Mouse (Mus musculus) megakaryocyte, embryonic 14.5 days (primary cell): Measurements from ENCODE around the gene Cpa4. TPM values are rescaled to one million over a fixed set of nuclear protein-coding genes. Genes with fewer than 3 reads are reported as not detected.

ENCODE experiments used
- H3K27me3 ChIP-seq: replicated peaks from 2 replicates; pipeline ENCODE3; 2012; ENCODE audit warnings: inconsistent platforms
- H3K36me3 ChIP-seq: replicated peaks from 2 replicates; pipeline ENCODE3; 2012; ENCODE audit warnings: low read length, inconsistent platforms, mixed read lengths
- H3K4me1 ChIP-seq: 2 replicates; pipeline ENCODE4 v1.6.1; 2012; ENCODE audit warnings: inconsistent platforms
- H3K4me3 ChIP-seq: replicated peaks from 2 replicates; pipeline ENCODE3; 2012; ENCODE audit warnings: moderate library complexity, mild to moderate bottlenecking, inconsistent platforms
- H3K9me3 ChIP-seq: 2 replicates; pipeline ENCODE4 v1.6.1; 2012; ENCODE audit warnings: inconsistent platforms
- FLI1 ChIP-seq: IDR thresholded peaks from 2 replicates; pipeline ENCODE4 v1.6.1; 2012; ENCODE audit warnings: low read length, inconsistent platforms, mixed read lengths
- GATA1 ChIP-seq: IDR thresholded peaks from 3 replicates; pipeline ENCODE4 v1.6.1; 2012; ENCODE audit warnings: mixed read lengths, low read length, inconsistent platforms, borderline replicate concordance
- polyA plus RNA-seq: library from polyadenylated mRNA; stranded (reverse); fragments of >175 nt; gene quantifications from 2 replicates; pipeline ENCODE4 v1.2.3, GENCODE M21; 2012; ENCODE audit warnings: low replicate concordance; ENCODE audit not compliant: insufficient read depth

The Cpa4 gene
- polyA plus RNA-seq, 1 experiment: not detected

GRCm38 (mm10) chr6:30551193-30551515, 17.0 kb upstream of the Cpa4 start:
- TF ChIP-seq GATA1 (no peak), FLI1 (no peak)
- Histone ChIP-seq H3K9me3 (0 out of 2 replicates have a peak, but pooled peaks cover 5% of the 10 kb centered on the region), H3K36me3 (no peaks in the 10 kb centered on the region), H3K27me3 (peaks cover 53% of the 10 kb centered on the region), H3K4me3 (no peak overlapping the region), H3K4me1 (peaks cover 22% of the 10 kb centered on the region; the same call in 1 of the 2 replicates)

DNA sequence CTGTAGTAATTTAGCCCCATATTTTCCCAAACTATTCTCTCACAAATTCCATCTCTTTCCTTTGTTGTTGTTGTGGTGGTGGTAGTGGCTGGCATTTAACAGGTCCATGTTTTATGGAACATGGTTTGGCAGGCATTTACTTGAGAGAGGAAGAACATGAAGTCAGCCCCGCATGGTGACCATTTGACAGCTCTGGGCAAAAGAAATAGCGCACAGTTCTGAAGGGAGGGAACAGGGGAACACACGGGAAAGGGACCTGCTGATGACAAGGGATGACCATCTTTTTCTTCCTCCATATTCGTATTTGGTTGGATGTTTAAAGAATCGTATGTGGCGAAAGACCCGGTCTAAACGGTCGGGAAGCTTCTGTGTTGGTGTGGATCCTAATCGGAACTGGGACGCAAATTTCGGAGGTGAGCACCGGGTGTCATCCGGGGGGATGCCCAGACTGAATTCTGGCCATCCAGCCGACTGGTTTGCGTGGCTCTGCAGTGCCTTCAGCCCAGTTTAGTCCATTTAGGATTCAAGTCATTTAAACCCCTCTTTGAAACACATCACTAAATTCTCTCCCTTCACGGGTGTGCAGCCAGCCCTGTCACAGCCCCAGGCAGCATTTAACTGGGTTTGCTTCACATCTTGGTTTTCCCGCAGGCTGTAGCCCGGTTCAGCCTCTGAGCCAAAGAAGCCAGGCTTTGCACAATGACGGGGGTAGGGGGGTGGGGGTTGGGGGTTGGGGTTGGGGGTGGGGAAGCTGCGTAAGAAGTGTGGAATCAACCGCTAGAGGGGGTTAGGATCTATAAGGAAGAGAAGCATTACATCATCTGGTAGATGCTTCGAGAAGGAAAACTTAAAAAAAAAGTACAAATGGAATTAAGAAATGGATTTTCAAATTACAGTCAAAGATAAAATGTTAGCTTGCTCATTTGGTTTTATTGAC, 16.3 kb upstream of the Cpa4 start:
- Histone ChIP-seq H3K4me1 (peaks cover 18% of the 10 kb centered on the region; the same call in 1 of the 2 replicates), H3K36me3 (no peaks in the 10 kb centered on the region), H3K4me3 (peak overlapping the region; percentile 34), H3K9me3 (0 out of 2 replicates have a peak, but pooled peaks cover 5% of the 10 kb centered on the region), H3K27me3 (peaks cover 50% of the 10 kb centered on the region)
- TF ChIP-seq FLI1 (no peak), GATA1 (no peak)

DNA sequence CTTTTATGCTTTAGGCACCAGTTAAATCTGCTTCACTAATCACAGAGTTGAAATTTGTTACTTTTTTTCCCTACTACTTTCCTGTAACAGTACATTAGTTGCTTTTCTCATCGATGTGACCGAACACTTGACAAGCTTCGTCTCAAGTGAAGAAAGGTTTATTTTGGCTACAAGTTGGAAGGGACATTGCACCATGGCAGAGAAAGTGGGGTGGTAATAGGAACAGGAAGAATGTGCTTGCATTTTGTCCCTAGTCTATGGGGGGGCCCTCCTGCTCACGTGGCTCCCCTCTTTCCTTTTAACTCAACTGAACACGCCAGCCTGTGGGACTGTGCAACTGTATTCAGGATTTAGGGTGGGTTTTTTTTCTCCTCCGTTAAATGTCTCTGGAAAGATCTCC, 15.5 kb upstream of the Cpa4 start:
- peaks cover 17% of the 10 kb centered on the region; the same call in 1 of the 2 replicates for H3K4me1 ChIP-seq
- no peak overlapping the region for H3K4me3 ChIP-seq
- H3K9me3 ChIP-seq: 0 out of 2 replicates have a peak, but pooled peaks cover 5% of the 10 kb centered on the region
- no peaks in the 10 kb centered on the region for H3K36me3 ChIP-seq
- H3K27me3 ChIP-seq: peaks cover 53% of the 10 kb centered on the region
- no peak for TF ChIP-seq GATA1
- TF ChIP-seq FLI1: no peak

GRCm38 (mm10) chr6:30553381-30554010, 14.7 kb upstream of the Cpa4 start:
- no peak for TF ChIP-seq GATA1
- no peak for TF ChIP-seq FLI1

DNA sequence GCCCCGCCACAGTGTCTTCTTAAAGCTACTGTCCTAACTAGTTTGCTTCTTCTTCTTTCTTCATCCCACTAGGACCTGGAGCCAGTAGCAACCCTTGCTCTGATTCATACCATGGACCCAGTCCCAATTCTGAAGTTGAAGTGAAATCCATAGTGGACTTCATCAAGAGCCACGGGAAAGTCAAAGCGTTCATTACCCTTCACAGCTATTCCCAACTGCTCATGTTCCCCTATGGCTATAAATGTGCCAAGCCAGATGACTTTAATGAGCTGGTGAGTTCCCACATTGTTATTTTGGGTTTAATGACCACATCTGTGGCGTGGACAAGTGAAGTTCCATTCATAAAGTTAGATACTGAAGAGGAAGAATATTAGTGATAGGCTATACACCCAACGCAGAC, 14.1 kb upstream of the Cpa4 start:
- 0 out of 2 replicates have a peak, but pooled peaks cover 5% of the 10 kb centered on the region for H3K9me3 ChIP-seq
- no peaks in the 10 kb centered on the region for H3K36me3 ChIP-seq
- H3K4me1 ChIP-seq: peaks cover 14% of the 10 kb centered on the region; the same call in 1 of the 2 replicates
- peaks cover 54% of the 10 kb centered on the region for H3K27me3 ChIP-seq
- no peak overlapping the region for H3K4me3 ChIP-seq
- TF ChIP-seq FLI1 (no peak), GATA1 (no peak)

More at GRCm38 (mm10) chr6:30553381-30554010, 14.7 kb upstream of the Cpa4 start:
- Histone ChIP-seq H3K27me3 (peaks cover 53% of the 10 kb centered on the region), H3K4me3 (no peak overlapping the region), H3K4me1 (peaks cover 14% of the 10 kb centered on the region; the same call in 1 of the 2 replicates), H3K9me3 (0 out of 2 replicates have a peak, but pooled peaks cover 5% of the 10 kb centered on the region), H3K36me3 (no peaks in the 10 kb centered on the region)

- Histone ChIP-seq H3K36me3 (no peaks in the 10 kb centered on the region), H3K4me3 (no peak overlapping the region), H3K27me3 (peaks cover 51% of the 10 kb centered on the region), H3K9me3 (no peaks in the 10 kb centered on the region), H3K4me1 (peaks cover 14% of the 10 kb centered on the region; the same call in 1 of the 2 replicates)
- TF ChIP-seq FLI1 (no peak), GATA1 (no peak)
These were observed 13.5 kb upstream of the Cpa4 start for GRCm38 (mm10) chr6:30554621-30555170.

DNA sequence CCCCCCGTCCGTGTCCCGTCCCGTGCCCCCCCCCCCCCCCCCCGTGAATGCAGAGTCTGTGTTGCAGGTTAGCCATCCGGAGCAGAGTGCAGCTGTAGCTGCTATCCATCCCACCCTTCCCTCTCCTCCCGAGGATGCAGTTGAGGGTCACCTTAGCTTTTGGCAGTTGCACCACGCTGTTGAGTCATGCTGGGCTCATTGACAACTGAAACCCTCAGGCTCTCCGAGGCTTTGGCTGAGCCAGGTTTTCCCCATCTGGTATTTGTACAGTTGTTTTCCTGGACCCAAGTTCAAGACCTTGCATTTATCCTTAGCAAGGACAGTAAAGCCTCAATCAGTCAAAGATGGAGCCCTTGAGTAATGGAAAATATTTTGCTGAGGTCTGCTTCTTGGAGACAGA, 12.1 kb upstream of the Cpa4 start:
- Histone ChIP-seq H3K9me3 (no peaks in the 10 kb centered on the region), H3K36me3 (no peaks in the 10 kb centered on the region), H3K4me1 (peaks cover 8% of the 10 kb centered on the region; the same call in 1 of the 2 replicates), H3K4me3 (no peak overlapping the region), H3K27me3 (peaks cover 48% of the 10 kb centered on the region)
- TF ChIP-seq GATA1: no peak
- TF ChIP-seq FLI1: no peak

DNA sequence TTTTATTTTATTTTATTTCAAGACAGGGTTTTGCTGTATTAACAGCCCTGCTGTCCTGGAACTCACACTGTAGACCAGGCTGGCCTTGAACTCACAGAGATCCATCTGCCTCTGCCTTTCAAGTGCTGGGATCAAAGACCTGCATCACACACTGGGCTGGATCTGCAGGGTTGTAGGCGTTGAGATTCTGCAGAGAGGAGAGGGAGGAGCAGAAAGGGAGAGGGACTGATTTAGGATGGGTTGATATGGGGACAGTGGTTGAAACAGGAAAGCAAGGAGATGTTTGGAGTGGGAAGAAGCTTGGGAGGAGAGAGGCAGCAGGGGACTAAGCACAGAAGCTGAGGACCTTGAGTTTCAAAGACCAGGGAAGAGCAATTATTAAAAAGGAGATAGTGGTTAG, 8.4 kb upstream of the Cpa4 start:
- H3K27me3 ChIP-seq: peaks cover 51% of the 10 kb centered on the region
- TF ChIP-seq GATA1 (no peak), FLI1 (no peak)
- H3K4me1 ChIP-seq: no peaks in the 10 kb centered on the region
- no peaks in the 10 kb centered on the region for H3K36me3 ChIP-seq
- no peak overlapping the region for H3K4me3 ChIP-seq
- no peaks in the 10 kb centered on the region for H3K9me3 ChIP-seq

- TF ChIP-seq FLI1 (no peak), GATA1 (no peak)
- H3K27me3 ChIP-seq: peaks cover 55% of the 10 kb centered on the region
- H3K4me1 ChIP-seq: no peaks in the 10 kb centered on the region
- H3K9me3 ChIP-seq: no peaks in the 10 kb centered on the region
- H3K4me3 ChIP-seq: no peak overlapping the region
- H3K36me3 ChIP-seq: no peaks in the 10 kb centered on the region
These were observed 6.0 kb upstream of the Cpa4 start for GRCm38 (mm10) chr6:30562132-30562531.
